ENCODE assay signal across 11 mouse cellular contexts in genomic region chrX:73573942-73574604, GRCm38 (mm10).
DNase-seq lines count a peak whose midpoint lies in the region; ATAC-seq and TF ChIP-seq lines count a peak whose summit lies in the region.
"Had no signal": no experiment of that assay in that cellular context is flagged by ENCODE, and none has a peak within 500 bp of the region (broad histone marks: within the 10 kb centered on the region; RNA-seq: fewer than 3 reads in every experiment).

No protein-coding gene starts in this region.

- H3K4me3 ChIP-seq in hindbrain, postnatal 0 days (ENCODE audit: low read length), result no peak overlapping the region
- H3K4me3 ChIP-seq in hindbrain, embryonic 12.5 days, result no peak overlapping the region
- no peak overlapping the region for H3K4me3 ChIP-seq in CH12.LX (replicated peaks in 1 of 3; ENCODE audit: low read depth in 2 of 3, low read length in 2 of 3, poor library complexity in 1 of 3)
- no peak overlapping the region for H3K4me3 ChIP-seq in bone marrow macrophage, adult 2 months (ENCODE audit: insufficient read depth, low read length)
- H3K4me3 ChIP-seq in macrophage (ENCODE audit: inconsistent target), result no peak overlapping the region
- H3K4me3 ChIP-seq: hindbrain, embryonic 15.5 days; liver, embryonic 13.5 days; stomach, embryonic 15.5 days had no signal

- TF ChIP-seq EP300 in CH12.LX (IDR thresholded peaks at IDR 0.05; ENCODE audit: low read length), result no peak

- in situ Hi-C loops in CH12.LX (cut with MboI; ENCODE audit: low pct_ligation_motif_present, low pct_unique_long_range_greater_than_20kb, low sequenced_read_pairs), result no loop called here

- no peaks in the 10 kb centered on the region for H3K4me1 ChIP-seq in hindbrain, postnatal 0 days (ENCODE audit: insufficient read depth, low read length)
- no peaks in the 10 kb centered on the region for H3K4me1 ChIP-seq in hindbrain, embryonic 12.5 days
- H3K4me1 ChIP-seq in CH12.LX (ENCODE audit: control insufficient read depth in 1 of 2, insufficient read depth in 2 of 2), result no peaks in the 10 kb centered on the region; a peak in 1 of 4 replicates
- H3K4me1 ChIP-seq in bone marrow macrophage, adult 2 months (ENCODE audit: control insufficient read depth, insufficient read depth, low read length), result peaks cover 51% of the 10 kb centered on the region
- H3K4me1 ChIP-seq: hindbrain, embryonic 15.5 days; stomach, embryonic 15.5 days had no signal

- H3K79me2 ChIP-seq in CH12.LX (replicated peaks; ENCODE audit: control insufficient read depth, extremely low read depth, insufficient read depth, poor library complexity, severe bottlenecking) (no peaks in the 10 kb centered on the region), macrophage (ENCODE audit: inconsistent target) (no peaks in the 10 kb centered on the region)

- H3K4me2 ChIP-seq in hindbrain, postnatal 0 days (ENCODE audit: low read depth, low read length), result no peak overlapping the region
- H3K4me2 ChIP-seq in hindbrain, embryonic 12.5 days (replicated peaks), result no peak overlapping the region
- H3K4me2 ChIP-seq in CH12.LX (ENCODE audit: insufficient read depth, low read depth, poor library complexity, severe bottlenecking), result no peak overlapping the region
- H3K4me2 ChIP-seq: hindbrain, embryonic 15.5 days; liver, embryonic 13.5 days; stomach, embryonic 15.5 days had no signal

- no peaks in the 10 kb centered on the region for H3K9me3 ChIP-seq in hindbrain, postnatal 0 days (ENCODE audit: low read length)
- H3K9me3 ChIP-seq in hindbrain, embryonic 12.5 days (replicated peaks), result no peaks in the 10 kb centered on the region
- no peaks in the 10 kb centered on the region for H3K9me3 ChIP-seq in CH12.LX (replicated peaks; ENCODE audit: low read length)
- H3K9me3 ChIP-seq: hindbrain, embryonic 15.5 days; liver, embryonic 13.5 days; stomach, embryonic 15.5 days had no signal

- WGBS in hindbrain, postnatal 0 days, result 89% methylated on average over 5 of the region's 5 CpGs
- WGBS in hindbrain, embryonic 12.5 days, result 95% methylated on average over 5 of the region's 5 CpGs
- 67% methylated on average over 2 of the region's 5 CpGs for WGBS in macrophage (ENCODE audit: missing documents)

- no peak for ATAC-seq in hindbrain, postnatal 0 days
- no peak for ATAC-seq in hindbrain, embryonic 12.5 days (ENCODE audit: low FRiP score)

- peak; percentile 47 for TF ChIP-seq RAD21 in CH12.LX (IDR thresholded peaks at IDR 0.05; ENCODE audit: low read depth, low read length)

- H3K9ac ChIP-seq in hindbrain, postnatal 0 days (replicated peaks; ENCODE audit: low read length), result no peak overlapping the region
- no peak overlapping the region for H3K9ac ChIP-seq in hindbrain, embryonic 12.5 days
- no peak overlapping the region for H3K9ac ChIP-seq in CH12.LX (ENCODE audit: insufficient read depth, low read depth)
- H3K9ac ChIP-seq: hindbrain, embryonic 15.5 days; liver, embryonic 13.5 days; stomach, embryonic 15.5 days had no signal

- no peaks in the 10 kb centered on the region for H3K36me3 ChIP-seq in hindbrain, postnatal 0 days (ENCODE audit: insufficient read depth, low read length)
- H3K36me3 ChIP-seq in hindbrain, embryonic 12.5 days, result no peaks in the 10 kb centered on the region
- H3K36me3 ChIP-seq in CH12.LX (replicated peaks in 1 of 2; ENCODE audit: control insufficient read depth in 1 of 2, insufficient read depth in 1 of 2, low read length in 1 of 2) (no peaks in the 10 kb centered on the region), macrophage (ENCODE audit: inconsistent target) (no peaks in the 10 kb centered on the region)
- H3K36me3 ChIP-seq: hindbrain, embryonic 15.5 days; liver, embryonic 13.5 days; stomach, embryonic 15.5 days had no signal

- no peak for TF ChIP-seq POLR2A in CH12.LX (IDR thresholded peaks at IDR 0.05; ENCODE audit: low read depth, low read length)
- no peak for TF ChIP-seq POLR2A in bone marrow macrophage, adult 2 months (IDR thresholded peaks at IDR 0.05; ENCODE audit: borderline replicate concordance, low read depth, low read length)

- no peak overlapping the region for H3K27ac ChIP-seq in hindbrain, postnatal 0 days
- no peak overlapping the region for H3K27ac ChIP-seq in hindbrain, embryonic 12.5 days
- no peak overlapping the region for H3K27ac ChIP-seq in CH12.LX (ENCODE audit: insufficient read depth, low read depth)
- peak overlapping the region; percentile 90 for H3K27ac ChIP-seq in bone marrow macrophage, adult 2 months (ENCODE audit: insufficient read depth, low read depth, low read length)
- H3K27ac ChIP-seq in macrophage, result peak overlapping the region; percentile 65
- H3K27ac ChIP-seq: hindbrain, embryonic 15.5 days; stomach, embryonic 15.5 days had no signal

- no peak for DNase-seq in hindbrain, postnatal 0 days (ENCODE audit: low spot score)
- peak; percentile 25 for DNase-seq in CH12.LX (ENCODE audit: extremely low read depth)
- no peak for DNase-seq in urinary bladder, adult 18-20 months (ENCODE audit: low spot score in 2 of 2)
- no peak for DNase-seq in frontal cortex, postnatal 36 days (ENCODE audit: low spot score in 2 of 2)
- DNase-seq in urinary bladder, postnatal 25 days (ENCODE audit: low spot score), result no peak
- DNase-seq: liver, embryonic 13.5 days had no signal

- no peaks in the 10 kb centered on the region for H3K27me3 ChIP-seq in hindbrain, postnatal 0 days (ENCODE audit: insufficient read depth, low read length)
- H3K27me3 ChIP-seq in hindbrain, embryonic 12.5 days, result no peaks in the 10 kb centered on the region; the same call in 1 of the 2 replicates
- no peaks in the 10 kb centered on the region for H3K27me3 ChIP-seq in CH12.LX (replicated peaks)
- H3K27me3 ChIP-seq: hindbrain, embryonic 15.5 days; liver, embryonic 13.5 days; stomach, embryonic 15.5 days had no signal

- peak; percentile 47 for TF ChIP-seq CTCF in hindbrain, postnatal 0 days (IDR thresholded peaks at IDR 0.05; ENCODE audit: low read depth)
- peak; percentile 17 to 58; a peak in 2 of 4 replicates for TF ChIP-seq CTCF in CH12.LX (conservative IDR thresholded peaks at IDR 0.05 in 1 of 2, IDR thresholded peaks at IDR 0.05 in 1 of 2; ENCODE audit: low read depth in 2 of 2, low read length in 2 of 2)
- no peak for TF ChIP-seq CTCF in bone marrow macrophage, adult 2 months (IDR thresholded peaks at IDR 0.05; ENCODE audit: low read depth, low read length)

- dilution Hi-C loops in CH12.LX (cut with MboI; ENCODE audit: extremely low pct_ligation_motif_present, extremely low pct_unique_long_range_greater_than_20kb, low sequenced_read_pairs), result no loop called here

TF ChIP-seq in CH12.LX, 34 proteins besides CTCF, POLR2A, EP300 and RAD21:
- no peak for TF ChIP-seq POLR2AphosphoS2 (IDR thresholded peaks at IDR 0.05; ENCODE audit: low read depth, low read length)
- peak; percentile 47 for TF ChIP-seq SMC3 (IDR thresholded peaks at IDR 0.05; ENCODE audit: low read depth, low read length)

Comparison
In these comparisons a context has a peak if more than half of its experiments do, and no peak if none do; other contexts are left out.
1. H3K27ac ChIP-seq: peak in bone marrow macrophage, adult 2 months (single experiment) and macrophage (single experiment); none in hindbrain, postnatal 0 days (single experiment), hindbrain, embryonic 12.5 days (single experiment) and CH12.LX (single experiment).